Mouse (Mus musculus): ENCODE results near the gene Gstm1. TPM values are rescaled to one million over a fixed set of nuclear protein-coding genes. Genes with fewer than 3 reads are reported as not detected.
A peak's percentile ranks its signal among the peaks of the same experiment; 100 is the strongest.

The Gstm1 gene
- polyA plus RNA-seq, 1 experiment from 2014 or later: 73.6 TPM

GRCm38 (mm10) chr3:108046944-108047655 lies 29.3 kb upstream of the Gstm1 start:
- no peak overlapping the region for H3K4me2 ChIP-seq (replicated peaks; ENCODE audit: low read depth, low read length)
- no peaks in the 10 kb centered on the region for H3K27me3 ChIP-seq (ENCODE audit: control insufficient read depth, insufficient read depth, low read length)
- H3K36me3 ChIP-seq (ENCODE audit: control insufficient read depth, insufficient read depth, low read length): no peaks in the 10 kb centered on the region
- H3K9ac ChIP-seq (ENCODE audit: low read depth, low read length): no peak overlapping the region
- H3K27ac ChIP-seq (ENCODE audit: low read depth, low read length): no peak overlapping the region
- WGBS: 84% methylated on average over 2 of the region's 2 CpGs
- no peaks in the 10 kb centered on the region for H3K9me3 ChIP-seq (ENCODE audit: control insufficient read depth, low read length)
- ATAC-seq (ENCODE audit: low FRiP score, low TSS enrichment): no peak
- H3K4me1 ChIP-seq (ENCODE audit: control insufficient read depth, insufficient read depth, low read length): peaks cover 6% of the 10 kb centered on the region; the same call in 1 of the 2 replicates
- H3K4me3 ChIP-seq (ENCODE audit: low read length): no peak overlapping the region

GRCm38 (mm10) chr3:108044394-108045140 lies 26.8 kb upstream of the Gstm1 start, which contains the start of gene Gstm4:
Gene Gstm4 (minus strand): TSS chr3:108044894.
- peak within 1 kb of the TSS; percentile 92 for H3K4me2 ChIP-seq (replicated peaks; ENCODE audit: low read depth, low read length)
- H3K9me3 ChIP-seq (ENCODE audit: control insufficient read depth, low read length): no peaks in the 10 kb centered on the region
- peaks cover 6% of the 10 kb centered on the region; the same call in 1 of the 2 replicates for H3K4me1 ChIP-seq (ENCODE audit: control insufficient read depth, insufficient read depth, low read length)
- H3K4me3 ChIP-seq (ENCODE audit: low read length): peak within 1 kb of the TSS; percentile 55
- H3K27ac ChIP-seq (ENCODE audit: low read depth, low read length): 0 out of 2 replicates have a peak within 1 kb of the TSS, but pooled peaks have one; percentile 42
- peak within 1 kb of the TSS; percentile 72 for H3K9ac ChIP-seq (ENCODE audit: low read depth, low read length)
- H3K36me3 ChIP-seq (ENCODE audit: control insufficient read depth, insufficient read depth, low read length): no peaks in the 10 kb centered on the region
- peak; percentile 94 for ATAC-seq (ENCODE audit: low FRiP score, low TSS enrichment)
- no peaks in the 10 kb centered on the region for H3K27me3 ChIP-seq (ENCODE audit: control insufficient read depth, insufficient read depth, low read length)
- 5% methylated on average over 29 of the region's 29 CpGs for WGBS

DNA sequence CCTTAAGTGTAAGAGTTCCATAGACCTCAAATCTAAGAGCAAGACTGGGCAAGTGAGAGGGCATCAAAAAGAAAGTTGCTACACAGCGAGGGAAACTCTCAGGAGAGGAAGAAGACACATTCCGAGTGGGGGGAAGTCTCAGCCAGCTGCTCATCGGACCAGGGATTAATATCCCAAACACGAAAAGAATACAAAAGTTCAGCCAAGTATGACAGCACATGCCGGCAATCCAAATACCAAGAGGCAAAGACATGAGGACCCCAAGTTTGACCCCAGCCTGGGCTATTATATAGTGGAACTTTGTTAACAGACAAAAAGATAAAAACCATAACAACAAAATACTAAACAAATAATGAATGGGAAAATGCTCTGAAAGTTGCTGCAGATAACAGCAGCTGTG lies 15.4 kb upstream of the Gstm1 start:
- H3K27ac ChIP-seq (ENCODE audit: low read depth, low read length): no peak overlapping the region
- no peak for ATAC-seq (ENCODE audit: low FRiP score, low TSS enrichment)
- 51% methylated on average over 5 of the region's 5 CpGs for WGBS

GRCm38 (mm10) chr3:108032113-108032512 lies 14.3 kb upstream of the Gstm1 start:
- H3K27me3 ChIP-seq (ENCODE audit: control insufficient read depth, insufficient read depth, low read length): no peaks in the 10 kb centered on the region
- H3K4me1 ChIP-seq (ENCODE audit: control insufficient read depth, insufficient read depth, low read length): no peaks in the 10 kb centered on the region
- H3K4me3 ChIP-seq (ENCODE audit: low read length): no peak overlapping the region
- no peak overlapping the region for H3K4me2 ChIP-seq (replicated peaks; ENCODE audit: low read depth, low read length)
- no peaks in the 10 kb centered on the region for H3K36me3 ChIP-seq (ENCODE audit: control insufficient read depth, insufficient read depth, low read length)
- no peaks in the 10 kb centered on the region for H3K9me3 ChIP-seq (ENCODE audit: control insufficient read depth, low read length)
- no peak overlapping the region for H3K27ac ChIP-seq (ENCODE audit: low read depth, low read length)
- H3K9ac ChIP-seq (ENCODE audit: low read depth, low read length): no peak overlapping the region
- no peak for ATAC-seq (ENCODE audit: low FRiP score, low TSS enrichment)

More for the DNA sequence above, 15.4 kb upstream of the Gstm1 start:
- Histone ChIP-seq H3K9ac (ENCODE audit: low read depth, low read length) (no peak overlapping the region), H3K36me3 (ENCODE audit: control insufficient read depth, insufficient read depth, low read length) (no peaks in the 10 kb centered on the region), H3K4me2 (replicated peaks; ENCODE audit: low read depth, low read length) (no peak overlapping the region), H3K4me3 (ENCODE audit: low read length) (no peak overlapping the region), H3K9me3 (ENCODE audit: control insufficient read depth, low read length) (no peaks in the 10 kb centered on the region), H3K4me1 (ENCODE audit: control insufficient read depth, insufficient read depth, low read length) (no peaks in the 10 kb centered on the region), H3K27me3 (ENCODE audit: control insufficient read depth, insufficient read depth, low read length) (no peaks in the 10 kb centered on the region)

DNA sequence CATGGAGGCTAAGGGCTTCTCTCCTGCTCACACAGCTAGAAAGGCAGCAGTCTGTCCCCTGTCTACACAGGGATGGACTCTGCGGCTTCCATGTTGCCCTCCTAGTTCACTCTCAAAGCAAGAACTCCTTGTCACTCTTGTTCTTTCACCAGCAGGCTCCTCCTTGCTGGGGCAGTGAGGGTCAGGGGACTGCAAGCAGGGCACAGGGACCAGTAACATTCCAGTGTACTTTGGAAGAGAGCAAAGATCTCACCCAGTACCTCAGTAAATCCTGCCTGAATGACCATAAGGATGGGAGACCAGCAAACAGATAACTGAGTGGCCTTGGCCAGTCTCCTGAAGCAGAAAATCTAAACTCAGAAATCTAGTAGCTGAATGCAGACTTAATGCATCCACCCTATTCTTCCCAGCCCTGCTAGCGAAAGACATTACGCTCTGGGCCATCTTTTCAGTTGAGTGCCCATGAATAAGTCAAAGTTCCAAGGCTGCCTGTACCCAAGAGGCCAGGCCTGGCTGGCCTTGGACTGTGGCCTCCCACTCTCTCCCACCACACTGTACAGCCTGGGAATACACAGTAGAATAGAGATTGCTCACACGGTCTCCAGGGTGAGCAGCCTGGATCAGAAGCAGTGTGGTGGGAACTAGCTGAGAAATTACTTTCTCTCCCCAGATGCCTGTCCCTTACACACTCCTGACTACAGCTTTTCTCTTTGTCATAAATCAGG lies 11.0 kb upstream of the Gstm1 start:
- Histone ChIP-seq H3K36me3 (ENCODE audit: control insufficient read depth, insufficient read depth, low read length) (no peaks in the 10 kb centered on the region), H3K4me2 (replicated peaks; ENCODE audit: low read depth, low read length) (no peak overlapping the region), H3K4me1 (ENCODE audit: control insufficient read depth, insufficient read depth, low read length) (no peaks in the 10 kb centered on the region), H3K9ac (ENCODE audit: low read depth, low read length) (no peak overlapping the region), H3K27ac (ENCODE audit: low read depth, low read length) (no peak overlapping the region), H3K4me3 (ENCODE audit: low read length) (no peak overlapping the region), H3K9me3 (ENCODE audit: control insufficient read depth, low read length) (no peaks in the 10 kb centered on the region), H3K27me3 (ENCODE audit: control insufficient read depth, insufficient read depth, low read length) (no peaks in the 10 kb centered on the region)
- whole genome bisulfite sequencing: 69% methylated on average over 4 of the region's 4 CpGs
- ATAC-seq (ENCODE audit: low FRiP score, low TSS enrichment): no peak

GRCm38 (mm10) chr3:108026597-108026996 lies 8.8 kb upstream of the Gstm1 start:
- H3K4me3 ChIP-seq (ENCODE audit: low read length): no peak overlapping the region
- no peak for ATAC-seq (ENCODE audit: low FRiP score, low TSS enrichment)
- no peaks in the 10 kb centered on the region for H3K4me1 ChIP-seq (ENCODE audit: control insufficient read depth, insufficient read depth, low read length)
- no peaks in the 10 kb centered on the region for H3K36me3 ChIP-seq (ENCODE audit: control insufficient read depth, insufficient read depth, low read length)
- H3K27me3 ChIP-seq (ENCODE audit: control insufficient read depth, insufficient read depth, low read length): no peaks in the 10 kb centered on the region
- WGBS: 81% methylated on average over 1 of the region's 1 CpGs
- H3K4me2 ChIP-seq (replicated peaks; ENCODE audit: low read depth, low read length): no peak overlapping the region
- H3K27ac ChIP-seq (ENCODE audit: low read depth, low read length): no peak overlapping the region
- no peak overlapping the region for H3K9ac ChIP-seq (ENCODE audit: low read depth, low read length)
- H3K9me3 ChIP-seq (ENCODE audit: control insufficient read depth, low read length): no peaks in the 10 kb centered on the region

GRCm38 (mm10) chr3:108026049-108026448 lies 8.3 kb upstream of the Gstm1 start:
- no peak overlapping the region for H3K27ac ChIP-seq (ENCODE audit: low read depth, low read length)

DNA sequence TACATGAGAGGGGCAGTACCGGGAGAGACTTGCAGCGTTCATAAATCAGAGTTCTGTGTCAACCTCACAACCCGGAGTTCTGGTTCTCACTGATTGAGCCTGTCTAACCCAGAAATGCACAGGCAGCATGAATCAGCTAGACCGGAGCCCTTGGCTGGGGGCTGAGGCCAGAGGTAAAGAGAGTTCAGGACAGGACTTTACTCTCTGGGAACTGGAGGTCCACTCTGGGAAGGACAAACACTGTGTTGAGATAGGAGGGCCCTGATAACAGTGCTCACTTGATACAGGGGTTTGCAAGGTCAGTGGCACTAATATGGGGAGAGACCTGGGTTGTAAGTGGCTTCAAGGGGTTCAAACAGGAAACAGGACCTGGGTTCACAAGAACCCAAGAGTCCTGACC lies 7.5 kb upstream of the Gstm1 start:
- Histone ChIP-seq H3K36me3 (ENCODE audit: control insufficient read depth, insufficient read depth, low read length) (no peaks in the 10 kb centered on the region), H3K4me2 (replicated peaks; ENCODE audit: low read depth, low read length) (no peak overlapping the region), H3K9me3 (ENCODE audit: control insufficient read depth, low read length) (no peaks in the 10 kb centered on the region), H3K9ac (ENCODE audit: low read depth, low read length) (no peak overlapping the region), H3K27me3 (ENCODE audit: control insufficient read depth, insufficient read depth, low read length) (no peaks in the 10 kb centered on the region), H3K4me1 (ENCODE audit: control insufficient read depth, insufficient read depth, low read length) (no peaks in the 10 kb centered on the region), H3K27ac (ENCODE audit: low read depth, low read length) (no peak overlapping the region), H3K4me3 (ENCODE audit: low read length) (no peak overlapping the region)
- ATAC-seq (ENCODE audit: low FRiP score, low TSS enrichment): no peak
- 38% methylated on average over 4 of the region's 4 CpGs for WGBS

More at GRCm38 (mm10) chr3:108026049-108026448, 8.3 kb upstream of the Gstm1 start:
- no peaks in the 10 kb centered on the region for H3K4me1 ChIP-seq (ENCODE audit: control insufficient read depth, insufficient read depth, low read length)
- H3K4me3 ChIP-seq (ENCODE audit: low read length): no peak overlapping the region
- no peaks in the 10 kb centered on the region for H3K27me3 ChIP-seq (ENCODE audit: control insufficient read depth, insufficient read depth, low read length)
- 83% methylated on average over 5 of the region's 5 CpGs for WGBS
- no peak overlapping the region for H3K9ac ChIP-seq (ENCODE audit: low read depth, low read length)
- ATAC-seq (ENCODE audit: low FRiP score, low TSS enrichment): no peak
- H3K9me3 ChIP-seq (ENCODE audit: control insufficient read depth, low read length): no peaks in the 10 kb centered on the region
- H3K36me3 ChIP-seq (ENCODE audit: control insufficient read depth, insufficient read depth, low read length): no peaks in the 10 kb centered on the region
- H3K4me2 ChIP-seq (replicated peaks; ENCODE audit: low read depth, low read length): no peak overlapping the region
